Mouse (Mus musculus) adrenal gland, adult 10 weeks (tissue): ENCODE results near the gene Atp5d. TPM values are rescaled to one million over a fixed set of nuclear protein-coding genes. Genes with fewer than 3 reads are reported as not detected.

Source experiments
- polyA plus RNA-seq: library from polyadenylated mRNA; stranded (reverse); fragments of 350-450 nt; fragmentation: Illumina TruSeq; extraction: RNeasy Lipid Tissue Mini Kit (QIAGEN cat#74804); gene quantifications from one replicate; pipeline ENCODE4 v1.2.3, GENCODE M21; 2014; ENCODE audit warnings: low read depth, low replicate concordance

The Atp5d gene
- 0.70 TPM for polyA plus RNA-seq

DNA sequence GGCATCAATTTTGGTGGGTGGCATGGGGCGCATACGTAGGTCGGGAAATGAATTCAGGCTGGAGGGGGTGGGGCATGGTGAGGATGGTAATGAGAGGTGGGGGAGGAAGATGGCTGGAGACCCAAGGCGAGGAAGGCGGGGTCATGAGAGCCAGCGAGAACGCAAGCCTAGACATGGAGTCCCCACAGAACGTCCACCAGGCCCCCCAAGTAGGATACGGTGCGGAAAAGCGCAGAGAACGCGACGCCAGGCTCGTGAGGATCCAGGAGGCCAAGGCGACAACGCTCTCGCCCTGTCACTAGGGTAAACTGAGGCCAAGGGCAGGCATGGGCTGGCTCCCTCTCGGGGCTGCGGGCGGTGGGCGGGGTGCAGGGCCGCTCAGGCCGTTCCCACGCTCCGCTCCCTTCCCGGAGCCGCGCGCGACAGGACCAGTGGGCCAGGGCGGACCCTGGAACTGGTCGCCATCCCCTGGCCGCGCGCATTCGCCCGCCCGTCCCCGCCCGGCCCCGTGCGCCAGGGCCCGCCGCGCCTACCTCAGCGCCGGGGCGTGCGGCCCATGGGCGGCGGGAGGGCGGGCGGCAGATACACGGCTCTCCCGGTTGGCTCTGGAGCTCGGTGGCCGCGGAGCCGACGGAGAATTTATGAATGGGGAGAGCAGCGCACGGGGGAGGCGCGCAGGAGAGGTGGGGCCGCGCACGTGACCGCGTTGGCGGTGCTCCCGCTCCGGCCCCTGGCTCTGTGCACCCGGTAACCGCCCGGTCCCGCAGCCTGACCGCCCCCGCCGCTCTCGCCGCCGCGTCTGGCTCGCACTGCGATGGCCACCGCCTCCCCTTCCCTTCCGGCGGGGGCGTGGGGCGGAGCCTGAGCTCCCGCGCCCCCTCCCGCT is at the start of gene Atp5d:
Gene Atp5d, plus strand, starts transcription at position 80 of the 886 bp plus-strand sequence.

DNA sequence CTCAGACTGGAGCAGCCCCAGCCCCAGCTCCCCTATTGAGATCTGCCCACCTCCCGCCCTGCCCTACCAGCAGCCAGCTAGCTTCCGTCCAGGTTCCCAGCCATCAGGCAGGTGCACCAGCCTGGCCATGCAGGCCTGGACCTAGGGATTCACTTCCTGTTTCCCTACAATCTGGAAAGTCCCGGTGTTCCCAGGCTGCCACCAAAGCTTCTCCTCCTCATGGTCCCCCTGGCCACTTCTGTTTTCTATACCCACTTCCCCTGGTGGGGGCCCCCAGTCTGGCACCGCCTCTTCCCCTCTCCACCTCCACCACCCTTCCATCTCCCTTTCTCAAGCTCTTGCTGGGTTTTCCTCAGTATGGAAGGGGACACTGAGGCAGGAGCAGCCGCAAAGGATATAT is 33.0 kb upstream of the Atp5d start, which contains the start of gene Sbno2:
Gene Sbno2, minus strand, starts transcription at position 112 of the 400 bp plus-strand sequence.

GRCm38 (mm10) chr10:80115290-80115943 is 23.0 kb upstream of the Atp5d start, which contains the start of gene Stk11:
Gene Stk11 (plus strand): TSS chr10:80115803.

DNA sequence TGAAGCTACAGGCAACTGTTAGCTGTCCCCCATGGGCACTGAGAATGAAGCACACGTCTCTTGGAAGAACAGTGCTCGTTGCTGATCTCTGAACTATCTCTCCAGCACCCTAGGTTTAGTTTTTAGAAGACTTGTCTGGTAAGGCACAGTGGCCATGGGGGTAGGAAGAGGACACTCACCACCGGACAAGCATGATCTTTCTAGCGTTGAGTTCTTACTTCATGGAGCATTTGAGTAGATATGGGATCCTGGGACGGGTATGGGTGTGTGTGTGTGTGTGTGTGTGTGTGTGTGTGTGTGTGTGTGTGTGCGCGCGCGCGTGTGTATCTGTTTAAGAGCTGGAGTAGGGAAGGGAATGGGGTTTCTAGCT is 2.2 kb downstream of the Atp5d start, which contains the start of gene Cbarp:
Gene Cbarp, minus strand, starts transcription at position 170 of the 370 bp plus-strand sequence.

DNA sequence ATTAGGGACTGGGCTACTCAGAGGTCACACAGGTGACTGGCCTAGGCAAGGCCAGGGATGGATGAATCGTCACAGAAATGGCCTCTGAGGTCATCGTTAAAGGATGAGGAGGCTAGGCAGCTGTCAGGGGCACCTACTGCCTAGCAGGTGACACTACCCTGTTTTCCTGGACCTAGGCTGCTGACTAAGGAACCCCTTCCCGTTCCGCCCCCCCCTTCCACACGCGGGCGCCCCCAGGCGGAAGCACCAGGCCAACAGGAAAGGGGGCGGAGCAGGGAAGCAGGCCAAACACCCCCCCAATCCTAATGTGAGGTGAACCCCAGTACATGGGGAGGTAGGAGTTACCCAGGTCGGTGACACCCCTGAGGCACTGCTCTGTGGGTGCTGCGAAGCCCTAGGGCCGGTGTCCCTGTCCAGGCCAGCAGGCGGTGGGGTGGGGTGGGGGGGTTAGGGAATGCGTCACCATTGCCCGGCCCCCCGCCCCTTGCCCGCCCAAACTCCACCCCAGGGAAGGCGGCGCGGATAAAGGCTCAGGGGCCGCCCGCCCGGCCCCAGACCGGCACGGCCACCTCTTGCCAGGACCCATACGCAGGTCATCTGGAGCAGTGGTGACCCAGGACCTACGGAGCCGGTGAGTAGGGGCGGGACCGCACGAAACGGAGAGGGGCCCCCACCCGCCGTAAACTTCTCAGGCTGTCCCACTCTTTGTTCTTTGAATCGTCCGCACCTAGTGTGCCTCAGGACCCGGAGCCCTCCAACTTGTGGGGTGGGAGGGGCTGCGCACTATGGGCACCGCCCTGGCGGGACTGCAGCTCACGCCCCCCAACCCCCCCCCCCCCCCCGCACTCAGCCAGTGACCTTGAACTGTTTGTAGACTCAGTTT is 9.5 kb downstream of the Atp5d start, which contains the start of gene Midn:
Gene Midn, plus strand, starts transcription at position 554 of the 883 bp plus-strand sequence.

GRCm38 (mm10) chr10:80165392-80166128 is 27.1 kb downstream of the Atp5d start, which contains the start of gene Cirbp:
Gene Cirbp (plus strand): TSS chr10:80165985.

DNA sequence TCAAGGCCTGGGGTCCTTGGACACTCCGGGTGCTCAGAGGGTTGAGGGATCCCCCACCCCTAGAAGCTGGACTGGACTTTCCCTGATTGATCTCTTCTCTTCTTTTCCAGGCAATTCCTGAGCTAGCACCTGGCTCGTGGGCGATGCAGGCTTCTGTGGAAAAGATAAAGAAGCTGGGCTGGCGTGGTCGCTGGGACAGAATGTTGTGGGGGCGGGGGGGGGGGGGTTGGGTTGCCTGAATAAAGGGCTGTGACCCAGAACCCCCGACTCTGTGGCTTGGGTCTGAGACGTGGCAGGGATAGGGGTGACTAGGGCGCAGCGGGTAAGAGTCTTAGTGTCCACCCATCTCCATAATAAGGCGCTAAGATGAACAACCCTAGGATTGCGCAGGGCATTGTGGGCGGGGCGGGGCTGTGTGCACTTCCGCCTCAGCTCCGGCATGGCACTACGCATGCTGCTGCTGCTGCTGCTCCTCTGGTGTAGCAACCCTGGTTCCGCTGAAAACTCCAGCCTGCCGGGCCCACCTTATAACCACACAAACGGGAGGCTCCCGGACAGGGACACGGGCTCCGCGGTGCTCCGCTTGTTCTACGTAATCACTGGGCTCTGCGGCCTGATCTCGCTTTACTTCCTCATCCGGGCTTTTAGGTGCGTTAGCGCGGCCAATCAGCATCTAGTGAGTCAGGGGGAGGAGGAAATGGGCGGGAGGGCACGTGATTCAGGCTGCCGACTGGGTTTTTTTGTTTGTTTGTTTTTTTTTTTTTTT is 34.3 kb downstream of the Atp5d start, which contains the start of gene 1600002K03Rik:
Gene 1600002K03Rik, plus strand, starts transcription at position 418 of the 766 bp plus-strand sequence.

DNA sequence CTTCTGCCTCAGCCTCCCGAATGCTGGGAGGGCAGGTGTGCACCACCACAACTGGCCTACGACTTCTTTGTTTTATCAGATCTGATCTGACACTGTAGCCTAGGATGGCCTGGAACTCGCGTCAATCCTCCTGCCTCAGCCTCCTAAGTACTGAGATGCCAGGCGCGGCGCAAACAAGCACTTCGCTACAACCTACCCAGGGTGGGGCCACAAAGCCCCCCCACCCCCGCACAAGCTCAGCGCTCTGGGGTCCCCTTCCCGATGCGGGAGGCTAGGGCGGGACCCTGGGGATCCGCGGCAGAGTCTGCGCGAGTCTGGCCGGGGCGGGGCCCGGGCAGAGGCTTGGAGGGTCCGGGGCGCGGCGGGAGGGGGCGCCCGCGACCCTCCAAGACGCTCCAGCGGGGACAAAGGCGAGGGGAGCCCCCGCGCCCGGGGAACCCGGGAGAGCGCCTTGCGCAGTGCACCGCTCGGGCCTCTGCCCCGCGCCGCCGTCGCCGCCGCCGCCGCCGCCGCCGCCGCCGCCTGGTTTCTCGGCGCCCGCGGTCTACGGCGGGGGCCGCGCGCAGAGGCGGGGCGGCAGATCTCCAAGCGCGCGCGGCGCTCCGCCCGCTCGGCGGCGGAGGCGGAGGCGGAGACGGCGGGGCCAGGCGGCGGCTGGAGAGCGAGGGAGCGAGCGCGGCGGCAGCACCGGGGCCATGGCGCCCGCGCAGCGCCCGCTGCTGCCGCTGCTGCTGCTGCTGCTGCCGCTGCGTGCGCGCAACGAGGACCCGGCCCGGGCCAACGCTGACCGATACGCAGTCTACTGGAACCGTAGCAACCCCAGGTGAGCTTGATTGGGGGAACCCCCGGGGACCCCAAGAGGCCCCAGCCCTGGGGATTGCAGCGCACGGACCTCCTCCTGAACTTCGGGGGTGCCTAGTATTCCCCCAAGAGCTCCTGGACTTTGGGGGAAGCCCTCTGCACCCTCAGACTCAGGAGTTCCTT is 40.9 kb downstream of the Atp5d start, which contains the start of gene Efna2:
Gene Efna2, plus strand, starts transcription at position 415 of the 984 bp plus-strand sequence.

Other genes starting within 250 kb of the Atp5d start
- gene Cfd, start 247.8 kb upstream of the Atp5d start, polyA plus RNA-seq, result 14.9 TPM
- not detected for gene Med16, start 229.7 kb upstream of the Atp5d start, polyA plus RNA-seq
- not detected for gene Gm26602, start 227.8 kb upstream of the Atp5d start, polyA plus RNA-seq
- gene Kiss1r, start 221.7 kb upstream of the Atp5d start, polyA plus RNA-seq, result not detected
- 8.8 TPM for gene R3hdm4, start 217.4 kb upstream of the Atp5d start, polyA plus RNA-seq
- gene Arid3a, start 211.6 kb upstream of the Atp5d start, polyA plus RNA-seq, result 1.9 TPM
- 1.2 TPM for gene Wdr18, start 178.5 kb upstream of the Atp5d start, polyA plus RNA-seq
- not detected for gene Grin3b, start 167.9 kb upstream of the Atp5d start, polyA plus RNA-seq
- 0.64 TPM for gene Tmem259, start 154.3 kb upstream of the Atp5d start, polyA plus RNA-seq
- gene Cnn2, start 150.0 kb upstream of the Atp5d start, polyA plus RNA-seq, result 4.3 TPM
- gene Abca7, start 142.1 kb upstream of the Atp5d start, polyA plus RNA-seq, result 0.58 TPM
- gene Arhgap45, start 122.0 kb upstream of the Atp5d start, polyA plus RNA-seq, result not detected
- 0.64 TPM for gene Polr2e, start 98.8 kb upstream of the Atp5d start, polyA plus RNA-seq
- 76.0 TPM for gene Gpx4, start 91.5 kb upstream of the Atp5d start, polyA plus RNA-seq
- 1.3 TPM for gene Sbno2, start 33.1 kb upstream of the Atp5d start, polyA plus RNA-seq
- gene Stk11, start 22.8 kb upstream of the Atp5d start, polyA plus RNA-seq, result 8.0 TPM
- gene Cbarp, start 2.2 kb downstream of the Atp5d start, polyA plus RNA-seq, result 1.5 TPM
- 7.6 TPM for gene Midn, start 9.6 kb downstream of the Atp5d start, polyA plus RNA-seq
- 21.3 TPM for gene Cirbp, start 27.4 kb downstream of the Atp5d start, polyA plus RNA-seq
- 1.0 TPM for gene 1600002K03Rik, start 34.3 kb downstream of the Atp5d start, polyA plus RNA-seq
- gene Efna2, start 40.9 kb downstream of the Atp5d start, polyA plus RNA-seq, result 2.2 TPM
- 7.3 TPM for gene Mum1, start 87.8 kb downstream of the Atp5d start, polyA plus RNA-seq
- gene Ndufs7, start 110.5 kb downstream of the Atp5d start, polyA plus RNA-seq, result 5.8 TPM
- gene Gamt, start 122.4 kb downstream of the Atp5d start, polyA plus RNA-seq, result 2.7 TPM
- 17.0 TPM for gene Dazap1, start 122.9 kb downstream of the Atp5d start, polyA plus RNA-seq
- gene Rps15, start 153.8 kb downstream of the Atp5d start, polyA plus RNA-seq, result not detected
- gene Apc2, start 157.3 kb downstream of the Atp5d start, polyA plus RNA-seq, result not detected
- 1.4 TPM for gene 2310011J03Rik, start 181.9 kb downstream of the Atp5d start, polyA plus RNA-seq
- not detected for gene Pcsk4, start 190.9 kb downstream of the Atp5d start, polyA plus RNA-seq
- gene Reep6, start 191.3 kb downstream of the Atp5d start, polyA plus RNA-seq, result not detected
- gene Adamtsl5, start 209.8 kb downstream of the Atp5d start, polyA plus RNA-seq, result 0.82 TPM
- not detected for gene Plk5, start 217.8 kb downstream of the Atp5d start, polyA plus RNA-seq
- gene Mex3d, start 249.0 kb downstream of the Atp5d start, polyA plus RNA-seq, result 13.4 TPM